Mouse (Mus musculus) stomach, postnatal 0 days (tissue): ENCODE results near the gene Fxyd5. TPM values are rescaled to one million over a fixed set of nuclear protein-coding genes. Genes with fewer than 3 reads are reported as not detected.

Source experiments
- ATAC-seq: fragments of 200-750 bp; cut with Nextera tagmentation; 2 replicates; pipeline ENCODE4 v1.8.0; 2017; ENCODE audit not compliant: low FRiP score, low TSS enrichment
- DNase-seq: peaks from one replicate; pipeline ENCODE4 v3.0.0-alpha.2; 2016; ENCODE audit warnings: low spot score
- H3K27ac ChIP-seq: fragments of 300-500 bp; sonication (generic); replicated peaks from 2 replicates; pipeline ENCODE4 v1.5.1; 2014; ENCODE audit warnings: mild to moderate bottlenecking, control low read depth
- H3K27me3 ChIP-seq: fragments of 300-500 bp; sonication (generic); 2 replicates; pipeline ENCODE4 v1.6.1; 2014; ENCODE audit warnings: low read length; ENCODE audit not compliant: control insufficient read depth, insufficient read depth
- H3K36me3 ChIP-seq: fragments of 300-500 bp; sonication (generic); 2 replicates; pipeline ENCODE4 v1.6.1; 2014; ENCODE audit warnings: low read length, mixed read lengths; ENCODE audit not compliant: control insufficient read depth, insufficient read depth
- H3K4me1 ChIP-seq: fragments of 300-500 bp; sonication (generic); replicated peaks from 2 replicates; pipeline ENCODE4 v1.6.1; 2014; ENCODE audit warnings: antibody characterized with exemption; ENCODE audit not compliant: control insufficient read depth, insufficient read depth
- H3K4me2 ChIP-seq: fragments of 300-500 bp; sonication (generic); replicated peaks from 2 replicates; pipeline ENCODE4 v1.6.1; 2014; ENCODE audit warnings: low read depth, mild to moderate bottlenecking, control low read depth, moderate library complexity
- H3K4me3 ChIP-seq: fragments of 300-500 bp; sonication (generic); 2 replicates; pipeline ENCODE4 v1.5.1; 2014; ENCODE audit warnings: low read depth, low read length, control low read depth
- H3K9ac ChIP-seq: fragments of 300-500 bp; sonication (generic); 2 replicates; pipeline ENCODE4 v1.6.1; 2014; ENCODE audit warnings: mild to moderate bottlenecking, low read length, control low read depth, mixed read lengths
- H3K9me3 ChIP-seq: fragments of 300-500 bp; sonication (generic); 2 replicates; pipeline ENCODE4 v1.6.1; 2016; ENCODE audit warnings: low read length; ENCODE audit not compliant: control insufficient read depth
- CTCF ChIP-seq: IDR thresholded peaks from 2 replicates; pipeline ENCODE4 v1.5.1; 2016; ENCODE audit warnings: antibody characterized with exemption, low read depth, mild to moderate bottlenecking, moderate library complexity
- EP300 ChIP-seq: optimal IDR thresholded peaks from 2 replicates; pipeline ENCODE3; 2016; ENCODE audit warnings: antibody characterized with exemption
- WGBS: fragments of 180-500 bp; shearing (Covaris S2); extraction: QIAGEN DNeasy Blood & Tissue Kit; methylation state at CpG from one replicate; pipeline ENCODE4 v1.1.7; 2014; 5-methylcytosine and 5-hydroxymethylcytosine counted together
- polyA plus RNA-seq: library from polyadenylated mRNA; unstranded; fragments of >200 nt; fragmentation: Nextera tagmentation; extraction: Ambion mirVana; gene quantifications from 2 replicates; pipeline ENCODE4 v1.2.1, GENCODE M21; 2015

Fxyd5 gene
- polyA plus RNA-seq, 1 experiment from 2014 or later = 16.0 TPM

- no peak overlapping the region for H3K4me2 ChIP-seq
- no peak for DNase-seq
- no peaks in the 10 kb centered on the region for H3K36me3 ChIP-seq
- no peak overlapping the region for H3K4me3 ChIP-seq
- 7% methylated on average over 3 of the region's 4 CpGs for WGBS
- H3K27ac ChIP-seq = no peak overlapping the region
- TF ChIP-seq CTCF (no peak), EP300 (no peak)
- 0 out of 2 replicates have a peak, but pooled peaks cover 3% of the 10 kb centered on the region for H3K27me3 ChIP-seq
- ATAC-seq = no peak
- H3K9me3 ChIP-seq = no peaks in the 10 kb centered on the region
- H3K9ac ChIP-seq = no peak overlapping the region
- peaks cover 3% of the 10 kb centered on the region for H3K4me1 ChIP-seq
Observed at GRCm38 (mm10) chr7:31055883-31056282, 13.6 kb upstream of the Fxyd5 start.

GRCm38 (mm10) chr7:31055354-31055824, 13.1 kb upstream of the Fxyd5 start:
- Histone ChIP-seq H3K9me3 (no peaks in the 10 kb centered on the region), H3K9ac (peak overlapping the region; percentile 58), H3K36me3 (no peaks in the 10 kb centered on the region), H3K4me1 (peaks cover 3% of the 10 kb centered on the region), H3K4me3 (peak overlapping the region; percentile 39), H3K27ac (peak overlapping the region; percentile 83), H3K27me3 (0 out of 2 replicates have a peak, but pooled peaks cover 3% of the 10 kb centered on the region), H3K4me2 (peak overlapping the region; percentile 54)
- ATAC-seq (peak; percentile 76), DNase-seq (peak; percentile 73)
- 10% methylated on average over 10 of the region's 10 CpGs for WGBS
- TF ChIP-seq CTCF (no peak), EP300 (no peak)

GRCm38 (mm10) chr7:31054661-31055320, 12.5 kb upstream of the Fxyd5 start:
- no peak for TF ChIP-seq CTCF
- no peak for TF ChIP-seq EP300
- no peaks in the 10 kb centered on the region for H3K36me3 ChIP-seq
- H3K4me2 ChIP-seq = peak overlapping the region; percentile 54
- ATAC-seq = no peak
- no peak for DNase-seq
- H3K9ac ChIP-seq = peak overlapping the region; percentile 58
- peak overlapping the region; percentile 39 for H3K4me3 ChIP-seq
- H3K9me3 ChIP-seq = no peaks in the 10 kb centered on the region
- H3K27me3 ChIP-seq = 0 out of 2 replicates have a peak, but pooled peaks cover 3% of the 10 kb centered on the region
- H3K4me1 ChIP-seq = peaks cover 3% of the 10 kb centered on the region
- WGBS = 41% methylated on average over 11 of the region's 11 CpGs
- H3K27ac ChIP-seq = peak overlapping the region; percentile 83

GRCm38 (mm10) chr7:31053882-31054447, 11.7 kb upstream of the Fxyd5 start:
- H3K9me3 ChIP-seq = no peaks in the 10 kb centered on the region
- ATAC-seq (no peak), DNase-seq (no peak)
- peak overlapping the region; percentile 58 for H3K9ac ChIP-seq
- TF ChIP-seq CTCF (no peak), EP300 (no peak)
- H3K36me3 ChIP-seq = no peaks in the 10 kb centered on the region
- peaks cover 3% of the 10 kb centered on the region for H3K4me1 ChIP-seq
- H3K27me3 ChIP-seq = 0 out of 2 replicates have a peak, but pooled peaks cover 3% of the 10 kb centered on the region
- 33% methylated on average over 10 of the region's 10 CpGs for WGBS
- H3K4me3 ChIP-seq = peak overlapping the region; percentile 39
- H3K4me2 ChIP-seq = peak overlapping the region; percentile 54
- H3K27ac ChIP-seq = peak overlapping the region; percentile 83; the same call in 1 of the 2 replicates

- 0 out of 2 replicates have a peak overlapping the region, but pooled peaks have one; percentile 4 for H3K9ac ChIP-seq
- H3K27ac ChIP-seq = no peak overlapping the region
- WGBS = 11% methylated on average over 34 of the region's 34 CpGs
- DNase-seq (peak; percentile 74), ATAC-seq (peak; percentile 30)
- no peaks in the 10 kb centered on the region for H3K9me3 ChIP-seq
- H3K36me3 ChIP-seq = no peaks in the 10 kb centered on the region
- H3K4me2 ChIP-seq = peak overlapping the region; percentile 54
- peak; percentile 53 for TF ChIP-seq CTCF
- TF ChIP-seq EP300 = no peak
- H3K4me1 ChIP-seq = peaks cover 3% of the 10 kb centered on the region
- H3K27me3 ChIP-seq = 0 out of 2 replicates have a peak, but pooled peaks cover 3% of the 10 kb centered on the region
- peak overlapping the region; percentile 39; the same call in 1 of the 2 replicates for H3K4me3 ChIP-seq
Observed at GRCm38 (mm10) chr7:31052636-31053434, 10.6 kb upstream of the Fxyd5 start.
